Mouse (Mus musculus) limb, embryonic 14.5 days (tissue): Measurements from ENCODE around the gene Yod1. TPM values are rescaled to one million over a fixed set of nuclear protein-coding genes. Genes with fewer than 3 reads are reported as not detected.

ENCODE experiments used
- ATAC-seq: fragments of 200-750 bp; cut with Nextera tagmentation; 2 replicates; pipeline ENCODE4 v1.8.0; 2017; ENCODE audit warnings: low read depth, moderate number of reproducible peaks, moderate TSS enrichment; ENCODE audit not compliant: low FRiP score
- DNase-seq: peaks from one replicate; pipeline ENCODE4 v3.0.0-alpha.2; 2015; ENCODE audit warnings: low spot score
- H3K27ac ChIP-seq: fragments of 300-500 bp; sonication (generic); replicated peaks from 2 replicates; pipeline ENCODE4 v1.5.1; 2014; ENCODE audit warnings: low read depth, mild to moderate bottlenecking, low read length, moderate library complexity, mixed read lengths
- H3K27me3 ChIP-seq: fragments of 300-500 bp; sonication (generic); 2 replicates; pipeline ENCODE4 v1.6.1; 2014; ENCODE audit warnings: low read length, mixed read lengths; ENCODE audit not compliant: control insufficient read depth, insufficient read depth
- H3K36me3 ChIP-seq: fragments of 300-500 bp; sonication (generic); 2 replicates; pipeline ENCODE4 v1.6.1; 2014; ENCODE audit warnings: mild to moderate bottlenecking, low read length, moderate library complexity, mixed read lengths; ENCODE audit not compliant: control insufficient read depth, insufficient read depth
- H3K4me1 ChIP-seq: fragments of 300-500 bp; sonication (generic); 2 replicates; pipeline ENCODE4 v1.6.1; 2014; ENCODE audit warnings: antibody characterized with exemption, low read length, mixed read lengths; ENCODE audit not compliant: control insufficient read depth, insufficient read depth
- H3K4me2 ChIP-seq: fragments of 300-500 bp; sonication (generic); replicated peaks from 2 replicates; pipeline ENCODE4 v1.6.1; 2014; ENCODE audit warnings: low read depth, mild to moderate bottlenecking, low read length, moderate library complexity; ENCODE audit not compliant: severe bottlenecking
- H3K4me3 ChIP-seq: fragments of 300-500 bp; sonication (generic); replicated peaks from 2 replicates; pipeline ENCODE4 v1.5.1; 2014; ENCODE audit warnings: low read length
- H3K9ac ChIP-seq: fragments of 300-500 bp; sonication (generic); 2 replicates; pipeline ENCODE4 v1.6.1; 2014; ENCODE audit warnings: mild to moderate bottlenecking, low read depth, low read length, moderate library complexity; ENCODE audit not compliant: severe bottlenecking
- H3K9me3 ChIP-seq: fragments of 300-500 bp; sonication (generic); 2 replicates; pipeline ENCODE4 v1.6.1; 2016; ENCODE audit warnings: low read length; ENCODE audit not compliant: control insufficient read depth
- POLR2A ChIP-seq: fragments of 200-500 bp; IDR thresholded peaks from 2 replicates; pipeline ENCODE4 v1.8.0; 2012; ENCODE audit warnings: inconsistent platforms, mild to moderate bottlenecking, moderate library complexity, borderline replicate concordance; ENCODE audit not compliant: insufficient read depth, insufficient read length; ENCODE audit errors: extremely low read depth
- WGBS: fragments of 180-500 bp; shearing (Covaris S2); extraction: QIAGEN DNeasy Blood & Tissue Kit; methylation state at CpG from one replicate; pipeline ENCODE4 v1.1.7; 2014; 5-methylcytosine and 5-hydroxymethylcytosine counted together
- polyA plus RNA-seq, 2 experiments: library from polyadenylated mRNA; depleted of rRNA in 1 of 2; stranded (reverse) in 1 of 2; unstranded in 1 of 2; fragments of >200 nt; fragmentation: Nextera tagmentation in 1 of 2; extraction: Ambion mirVana in 1 of 2; gene quantifications; 2 replicates each; pipeline versions ENCODE4 v1.2.1 to v1.2.3; 2012 to 2014

Yod1 gene
- polyA plus RNA-seq, 2 experiments: 2.9 to 7.2 TPM

DNA sequence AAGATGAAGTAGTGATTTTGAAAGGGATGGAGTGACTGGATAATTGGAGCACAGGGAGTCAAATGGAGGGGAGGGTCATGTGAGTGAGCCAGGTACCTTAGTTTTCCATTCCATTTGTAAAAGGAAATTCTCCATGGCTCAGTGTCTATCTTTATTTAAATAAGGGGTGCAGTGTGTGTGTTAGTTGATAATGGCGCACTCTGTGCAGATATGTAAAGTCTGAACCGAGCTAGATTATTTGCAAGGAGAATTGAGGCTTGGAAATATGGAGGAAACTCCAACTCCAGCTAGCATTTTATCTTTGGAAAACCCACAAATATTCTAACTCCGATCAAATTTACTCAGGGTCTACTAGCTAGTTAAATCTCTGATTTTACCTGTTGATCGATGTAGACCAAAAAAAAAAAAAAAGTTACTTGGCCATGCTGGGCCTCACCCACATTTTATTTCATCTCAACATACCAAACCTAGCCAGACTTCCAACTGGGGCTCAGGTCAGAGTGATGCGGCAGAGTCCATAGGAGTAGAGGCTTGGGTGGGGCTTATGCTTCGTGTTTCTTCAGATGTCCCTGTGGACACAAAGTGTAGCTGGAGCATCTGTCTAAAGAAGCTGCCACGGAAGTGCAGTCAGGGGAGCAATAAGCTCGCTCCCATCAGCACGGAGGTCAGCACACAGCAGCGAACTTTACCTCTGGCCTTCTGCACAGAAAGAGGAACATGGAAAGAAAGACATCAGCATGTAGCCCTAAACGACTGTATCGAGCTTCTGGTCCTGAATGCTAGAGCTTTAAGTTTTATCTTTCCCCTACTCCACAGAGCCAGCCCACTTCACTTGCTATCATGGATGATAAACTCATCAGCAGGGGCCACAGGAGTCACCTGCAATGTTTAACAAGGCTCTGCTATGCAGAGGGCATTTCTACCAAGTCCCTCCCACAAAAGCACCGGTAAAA lies 15.9 kb downstream of the Yod1 start:
- Histone ChIP-seq H3K4me1 (no peaks in the 10 kb centered on the region; the same call in 1 of the 2 replicates), H3K4me2 (no peak overlapping the region), H3K9ac (no peak overlapping the region), H3K27ac (no peak overlapping the region), H3K9me3 (no peaks in the 10 kb centered on the region), H3K36me3 (no peaks in the 10 kb centered on the region), H3K4me3 (no peak overlapping the region), H3K27me3 (no peaks in the 10 kb centered on the region)
- ATAC-seq (no peak), DNase-seq (no peak)
- 86% methylated on average over 13 of the region's 13 CpGs for WGBS
- TF ChIP-seq POLR2A: no peak

DNA sequence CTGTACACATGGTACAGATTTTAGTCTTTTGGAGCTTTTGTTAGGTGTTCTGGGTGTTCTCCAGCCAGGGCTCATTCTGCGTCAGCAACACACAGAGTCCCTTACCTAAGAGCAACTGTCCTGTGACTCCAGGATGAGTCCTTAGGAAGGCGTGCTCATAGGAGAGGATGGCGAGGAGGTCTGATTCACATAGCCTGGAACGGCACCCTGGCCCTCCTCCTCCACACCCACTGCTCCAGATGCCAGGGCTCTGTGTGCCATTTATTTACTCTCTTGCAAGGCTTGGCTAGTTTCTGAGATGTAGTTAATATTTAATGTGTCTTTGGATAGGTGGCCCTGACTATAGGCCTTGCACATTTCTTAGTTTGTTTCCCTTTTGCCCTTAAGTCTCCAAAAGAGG lies 16.5 kb downstream of the Yod1 start:
- TF ChIP-seq POLR2A: no peak
- Histone ChIP-seq H3K4me3 (no peak overlapping the region), H3K4me2 (no peak overlapping the region), H3K27me3 (no peaks in the 10 kb centered on the region), H3K9me3 (no peaks in the 10 kb centered on the region), H3K36me3 (no peaks in the 10 kb centered on the region), H3K27ac (no peak overlapping the region), H3K4me1 (no peaks in the 10 kb centered on the region; the same call in 1 of the 2 replicates), H3K9ac (no peak overlapping the region)
- DNase-seq (no peak), ATAC-seq (no peak)
- 89% methylated on average over 4 of the region's 4 CpGs for WGBS

- no peak for TF ChIP-seq POLR2A
- Histone ChIP-seq H3K9me3 (no peaks in the 10 kb centered on the region), H3K4me3 (no peak overlapping the region), H3K27me3 (no peaks in the 10 kb centered on the region), H3K27ac (no peak overlapping the region), H3K9ac (no peak overlapping the region), H3K4me1 (no peaks in the 10 kb centered on the region; the same call in 1 of the 2 replicates), H3K4me2 (no peak overlapping the region), H3K36me3 (no peaks in the 10 kb centered on the region)
- 60% methylated on average over 5 of the region's 5 CpGs for WGBS
- ATAC-seq (no peak), DNase-seq (no peak)
Measured at GRCm38 (mm10) chr1:130734452-130734851, 17.3 kb downstream of the Yod1 start.

GRCm38 (mm10) chr1:130734852-130735251 lies 17.7 kb downstream of the Yod1 start:
- no peak for ATAC-seq
- no peaks in the 10 kb centered on the region for H3K27me3 ChIP-seq
- TF ChIP-seq POLR2A: no peak
- H3K9me3 ChIP-seq: no peaks in the 10 kb centered on the region
- H3K27ac ChIP-seq: no peak overlapping the region
- DNase-seq: no peak
- H3K4me3 ChIP-seq: no peak overlapping the region
- H3K4me2 ChIP-seq: no peak overlapping the region
- no peak overlapping the region for H3K9ac ChIP-seq
- no peaks in the 10 kb centered on the region for H3K36me3 ChIP-seq
- H3K4me1 ChIP-seq: no peaks in the 10 kb centered on the region; the same call in 1 of the 2 replicates
- 69% methylated on average over 8 of the region's 8 CpGs for WGBS

GRCm38 (mm10) chr1:130737411-130737881 lies 20.3 kb downstream of the Yod1 start:
- Histone ChIP-seq H3K27ac (no peak overlapping the region), H3K4me1 (no peaks in the 10 kb centered on the region), H3K4me3 (no peak overlapping the region), H3K36me3 (no peaks in the 10 kb centered on the region), H3K9ac (no peak overlapping the region), H3K4me2 (no peak overlapping the region), H3K27me3 (no peaks in the 10 kb centered on the region), H3K9me3 (no peaks in the 10 kb centered on the region)
- no peak for DNase-seq
- no peak for ATAC-seq
- 32% methylated on average over 11 of the region's 11 CpGs for WGBS
- no peak for TF ChIP-seq POLR2A
